In the genomic region with DNA sequence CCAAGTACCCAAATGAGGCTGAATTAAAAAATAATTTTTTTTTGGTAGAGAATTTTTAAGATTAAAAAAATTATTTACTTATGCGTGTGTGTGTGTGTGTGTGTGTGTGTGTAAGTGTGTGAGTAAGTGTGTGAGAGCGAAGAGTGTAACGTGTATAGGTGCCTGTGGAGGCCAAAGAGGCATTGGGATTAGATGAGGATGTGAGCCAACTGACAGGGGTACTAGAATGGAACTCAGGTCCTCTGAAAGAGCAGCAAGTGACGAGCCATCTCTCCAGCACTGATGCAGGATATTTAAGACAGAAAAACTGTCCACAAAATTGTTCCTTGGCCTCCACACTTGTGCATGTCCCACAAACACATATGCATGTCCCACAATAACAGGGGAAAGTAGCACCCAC, we compare ENCODE assay signal across 35 mouse cellular contexts.
"Had no signal": no experiment of that assay in that cellular context is flagged by ENCODE, and none has a peak within 500 bp of the region (broad histone marks: within the 10 kb centered on the region; RNA-seq: fewer than 3 reads in every experiment).

No protein-coding gene starts in this region.

- H3K27me3 ChIP-seq: heart, embryonic 12.5 days; heart, embryonic 13.5 days; heart, embryonic 15.5 days; hindbrain, embryonic 12.5 days; hindbrain, embryonic 13.5 days; hindbrain, embryonic 15.5 days; intestine, embryonic 15.5 days; kidney, embryonic 15.5 days had no signal

- H3K27ac ChIP-seq: heart, embryonic 13.5 days; heart, embryonic 15.5 days; hindbrain, embryonic 10.5 days; hindbrain, embryonic 12.5 days; hindbrain, embryonic 13.5 days; hindbrain, embryonic 14.5 days; hindbrain, embryonic 15.5 days; hindbrain, postnatal 0 days; intestine, embryonic 15.5 days; kidney, embryonic 15.5 days; kidney, postnatal 0 days; layer of hippocampus, adult 2 months; left cerebral cortex, adult 2 months had no signal

- H3K4me3 ChIP-seq: heart, embryonic 12.5 days; heart, embryonic 13.5 days; heart, embryonic 15.5 days; hindbrain, embryonic 10.5 days; hindbrain, embryonic 12.5 days; hindbrain, embryonic 13.5 days; hindbrain, embryonic 15.5 days; intestine, embryonic 15.5 days; kidney, embryonic 15.5 days; layer of hippocampus, adult 2 months; left cerebral cortex, adult 2 months had no signal

- H3K36me3 ChIP-seq: heart, embryonic 12.5 days; heart, embryonic 13.5 days; heart, embryonic 15.5 days; hindbrain, embryonic 10.5 days; hindbrain, embryonic 12.5 days; hindbrain, embryonic 13.5 days; hindbrain, embryonic 15.5 days; intestine, embryonic 15.5 days; kidney, embryonic 15.5 days had no signal

- H3K9ac ChIP-seq: heart, embryonic 12.5 days; heart, embryonic 13.5 days; heart, embryonic 15.5 days; hindbrain, embryonic 12.5 days; hindbrain, embryonic 13.5 days; hindbrain, embryonic 14.5 days; hindbrain, embryonic 15.5 days; intestine, embryonic 15.5 days; kidney, embryonic 15.5 days had no signal

- H3K4me1 ChIP-seq: heart, embryonic 12.5 days; heart, embryonic 15.5 days; hindbrain, embryonic 10.5 days; hindbrain, embryonic 12.5 days; hindbrain, embryonic 13.5 days; hindbrain, embryonic 15.5 days; intestine, embryonic 15.5 days; kidney, embryonic 15.5 days had no signal

- ATAC-seq: hindbrain, embryonic 16.5 days; hindbrain, postnatal 0 days; inflammation-experienced regulatory T-cells, adult 6 months; intestine, embryonic 15.5 days; intestine, embryonic 16.5 days; intestine, postnatal 0 days had no signal

- H3K9me3 ChIP-seq: heart, embryonic 12.5 days; hindbrain, embryonic 15.5 days had no signal

- DNase-seq: heart, postnatal 10 days; heart, postnatal 14 days; heart, postnatal 36 days; heart, postnatal 4 days; kidney, adult 11 months; kidney, adult 18-20 months; kidney, adult 2 months; kidney, adult 8-10 months; kidney, adult 9 months; kidney, postnatal 10 days; kidney, postnatal 14 days; kidney, postnatal 25 days; kidney, postnatal 36 days; kidney, postnatal 4 days; layer of hippocampus, adult 9-11 months; layer of hippocampus, postnatal 36 days had no signal

- H3K4me2 ChIP-seq: heart, embryonic 11.5 days; heart, embryonic 12.5 days; heart, embryonic 13.5 days; heart, embryonic 15.5 days; hindbrain, embryonic 12.5 days; hindbrain, embryonic 13.5 days; hindbrain, embryonic 14.5 days; hindbrain, embryonic 15.5 days; intestine, embryonic 15.5 days; kidney, embryonic 15.5 days had no signal
